Mouse (Mus musculus) lung, postnatal 36 days (tissue): ENCODE data around the gene D430041D05Rik.

Experiments
- DNase-seq: peaks from one replicate; pipeline ENCODE4 v3.0.0; 2022; ENCODE audit warnings: mixed read lengths

The D430041D05Rik gene

GRCm38 (mm10) chr2:104335824-104336223, 75.0 kb downstream of the D430041D05Rik start:
- DNase-seq, result no peak

GRCm38 (mm10) chr2:104333952-104334351, 76.9 kb downstream of the D430041D05Rik start:
- no peak for DNase-seq

- DNase-seq, result no peak
Observed at GRCm38 (mm10) chr2:104332707-104333106, 78.1 kb downstream of the D430041D05Rik start.

GRCm38 (mm10) chr2:104331261-104331660, 79.6 kb downstream of the D430041D05Rik start:
- no peak for DNase-seq

- DNase-seq, result no peak
Observed at GRCm38 (mm10) chr2:104327116-104327794, 83.6 kb downstream of the D430041D05Rik start.

- DNase-seq, result no peak
Observed at GRCm38 (mm10) chr2:104323773-104324172, 87.0 kb downstream of the D430041D05Rik start.

- no peak for DNase-seq
Observed at GRCm38 (mm10) chr2:104323351-104323750, 87.5 kb downstream of the D430041D05Rik start.

GRCm38 (mm10) chr2:104320061-104320624, 90.7 kb downstream of the D430041D05Rik start:
- no peak for DNase-seq

- DNase-seq, result no peak
Observed at GRCm38 (mm10) chr2:104319443-104319842, 91.4 kb downstream of the D430041D05Rik start.

- no peak for DNase-seq
Observed at GRCm38 (mm10) chr2:104318881-104319280, 91.9 kb downstream of the D430041D05Rik start.

- DNase-seq, result no peak
Observed at GRCm38 (mm10) chr2:104318259-104318658, 92.6 kb downstream of the D430041D05Rik start.

- DNase-seq, result no peak
Observed at GRCm38 (mm10) chr2:104317631-104318030, 93.2 kb downstream of the D430041D05Rik start.

- DNase-seq, result no peak
Observed at GRCm38 (mm10) chr2:104316483-104316882, 94.3 kb downstream of the D430041D05Rik start.

- no peak for DNase-seq
Observed at GRCm38 (mm10) chr2:104313246-104313645, 97.6 kb downstream of the D430041D05Rik start.

GRCm38 (mm10) chr2:104307102-104307501, 103.7 kb downstream of the D430041D05Rik start:
- no peak for DNase-seq

GRCm38 (mm10) chr2:104305722-104306121, 105.1 kb downstream of the D430041D05Rik start:
- DNase-seq, result no peak

- DNase-seq, result no peak
Observed at GRCm38 (mm10) chr2:104299912-104300311, 110.9 kb downstream of the D430041D05Rik start.

GRCm38 (mm10) chr2:104299160-104299559, 111.7 kb downstream of the D430041D05Rik start:
- peak; percentile 41 for DNase-seq

GRCm38 (mm10) chr2:104286821-104287220, 124.0 kb downstream of the D430041D05Rik start:
- no peak for DNase-seq

GRCm38 (mm10) chr2:104283401-104283955, 127.3 kb downstream of the D430041D05Rik start:
- no peak for DNase-seq

- no peak for DNase-seq
Observed at GRCm38 (mm10) chr2:104282835-104283234, 128.0 kb downstream of the D430041D05Rik start.

GRCm38 (mm10) chr2:104267049-104267448, 143.8 kb downstream of the D430041D05Rik start:
- no peak for DNase-seq

- DNase-seq, result no peak
Observed at GRCm38 (mm10) chr2:104261741-104262067, 149.1 kb downstream of the D430041D05Rik start.
